Mouse (Mus musculus) T-helper 17 cell (primary cell): ENCODE measurements around the gene Zfp668.
"Not testable (repeated sequence)": the region's sequence is repeated elsewhere in the genome, so short reads cannot be mapped to it uniquely, and the experiment has no call there.

Source experiments
- in situ Hi-C, 2 experiments: fragments of 300-600 bp; cut with MboI, MseI; formaldehyde crosslinking; loops; 1 replicate in 1 of 2; 2 replicates in 1 of 2; pipeline ENCODE4 v1.15.1; 2025; ENCODE audit warnings: high pct_unique_total_duplicates in 2 of 2

Gene Zfp668

GRCm38 (mm10) chr7:127876467-127877348, at the start of gene Zfp668:
TSS of gene Zfp668 (minus strand) at chr7:127876828.
- in situ Hi-C loops = no loop called here

- in situ Hi-C loops = no loop called here
Measured at GRCm38 (mm10) chr7:127926066-127926465, 49.4 kb upstream of the Zfp668 start.

GRCm38 (mm10) chr7:127925252-127925651, 48.6 kb upstream of the Zfp668 start:
- in situ Hi-C loops = no loop called here

- in situ Hi-C loops = no loop called here
Measured at GRCm38 (mm10) chr7:127923714-127924113, 47.1 kb upstream of the Zfp668 start.

GRCm38 (mm10) chr7:127922451-127923275, 46.0 kb upstream of the Zfp668 start:
- in situ Hi-C loops = no loop called here

GRCm38 (mm10) chr7:127921516-127921915, 44.9 kb upstream of the Zfp668 start:
- in situ Hi-C loops = no loop called here

- in situ Hi-C loops = no loop called here
Measured at GRCm38 (mm10) chr7:127919290-127919689, 42.7 kb upstream of the Zfp668 start.

- in situ Hi-C loops = no loop called here
Measured at GRCm38 (mm10) chr7:127918203-127918602, 41.6 kb upstream of the Zfp668 start.

- in situ Hi-C loops = no loop called here
Measured at GRCm38 (mm10) chr7:127915293-127915692, 38.7 kb upstream of the Zfp668 start.

GRCm38 (mm10) chr7:127912938-127913337, 36.3 kb upstream of the Zfp668 start:
- in situ Hi-C loops = no loop called here

GRCm38 (mm10) chr7:127912190-127912871, 35.7 kb upstream of the Zfp668 start, which contains the start of gene Kat8:
TSS of gene Kat8 (plus strand) at chr7:127912516.
- in situ Hi-C loops = no loop called here

GRCm38 (mm10) chr7:127908656-127909055, 32.0 kb upstream of the Zfp668 start:
- in situ Hi-C loops = no loop called here

- in situ Hi-C loops = no loop called here
Measured at GRCm38 (mm10) chr7:127907939-127908338, 31.3 kb upstream of the Zfp668 start.

GRCm38 (mm10) chr7:127903971-127904796, 27.6 kb upstream of the Zfp668 start, which contains the start of gene Bckdk:
TSS of gene Bckdk (plus strand) at chr7:127904082.
- in situ Hi-C loops = no loop called here

- in situ Hi-C loops = no loop called here
Measured at GRCm38 (mm10) chr7:127901772-127902171, 25.1 kb upstream of the Zfp668 start.

- in situ Hi-C loops = no loop called here
Measured at GRCm38 (mm10) chr7:127899997-127900396, 23.4 kb upstream of the Zfp668 start.

- in situ Hi-C loops = no loop called here
Measured at GRCm38 (mm10) chr7:127898179-127898956, 21.7 kb upstream of the Zfp668 start.

- in situ Hi-C loops = no loop called here
Measured at GRCm38 (mm10) chr7:127897542-127897941, 20.9 kb upstream of the Zfp668 start.

- in situ Hi-C loops = no loop called here
Measured at GRCm38 (mm10) chr7:127896384-127896783, 19.8 kb upstream of the Zfp668 start.

- in situ Hi-C loops = not testable (repeated sequence)
Measured at GRCm38 (mm10) chr7:127895891-127896290, 19.3 kb upstream of the Zfp668 start.
